Mouse (Mus musculus) liver, postnatal 0 days (tissue): ENCODE data around the gene Chd1l.

Experiments used
- CTCF ChIP-seq: sonication (generic); IDR thresholded peaks from 2 replicates; pipeline ENCODE4 v1.5.1; 2016; ENCODE audit warnings: antibody characterized with exemption, low read depth
- EP300 ChIP-seq: IDR thresholded peaks from 2 replicates; pipeline ENCODE4 v1.6.1; 2016; ENCODE audit warnings: antibody characterized with exemption, low read depth, mild to moderate bottlenecking

GRCm38 (mm10) chr3:97615154-97615553 is 5.2 kb upstream of the Chd1l start:
- no peak for TF ChIP-seq CTCF
- TF ChIP-seq EP300, result no peak
